Mouse (Mus musculus) c-Kit-positive CD71-negative TER-119-negative erythroid progenitor cells, embryonic 14.5 days (primary cell): ENCODE results near the gene Spata33.
"Not testable (repeated sequence)": the region's sequence is repeated elsewhere in the genome, so short reads cannot be mapped to it uniquely, and the experiment has no call there.

Experiments used
- DNase-seq: peaks from one replicate; pipeline ENCODE4 v3.0.0-alpha.2; 2013; ENCODE audit warnings: low read depth

Spata33 gene

GRCm38 (mm10) chr8:123212321-123213117 is at the start of gene Spata33, which contains the start of gene Chmp1a:
Gene Spata33, plus strand, starts transcription at chr8:123212832.
Gene Chmp1a, minus strand, starts transcription at chr8:123212763.
- peak; percentile 83 for DNase-seq

GRCm38 (mm10) chr8:123181391-123181790 is 31.2 kb upstream of the Spata33 start:
- no peak for DNase-seq

- no peak for DNase-seq
Measured at GRCm38 (mm10) chr8:123185566-123186409, 26.8 kb upstream of the Spata33 start, which contains the start of gene Dpep1. Gene Dpep1, plus strand, starts transcription at chr8:123186242.

- DNase-seq, result no peak
Measured at GRCm38 (mm10) chr8:123188006-123188405, 24.6 kb upstream of the Spata33 start.

GRCm38 (mm10) chr8:123188841-123189240 is 23.8 kb upstream of the Spata33 start:
- no peak for DNase-seq

GRCm38 (mm10) chr8:123190678-123191077 is 22.0 kb upstream of the Spata33 start:
- DNase-seq, result peak; percentile 62

- DNase-seq, result no peak
Measured at GRCm38 (mm10) chr8:123191908-123192307, 20.7 kb upstream of the Spata33 start.

GRCm38 (mm10) chr8:123193771-123194170 is 18.9 kb upstream of the Spata33 start:
- no peak for DNase-seq

- peak; percentile 28 for DNase-seq
Measured at GRCm38 (mm10) chr8:123197016-123197415, 15.6 kb upstream of the Spata33 start.

- no peak for DNase-seq
Measured at GRCm38 (mm10) chr8:123199864-123200263, 12.8 kb upstream of the Spata33 start.

GRCm38 (mm10) chr8:123202288-123202687 is 10.3 kb upstream of the Spata33 start:
- peak; percentile 73 for DNase-seq

GRCm38 (mm10) chr8:123203571-123203970 is 9.1 kb upstream of the Spata33 start:
- no peak for DNase-seq

- no peak for DNase-seq
Measured at GRCm38 (mm10) chr8:123211876-123212275, 756 bp upstream of the Spata33 start.

GRCm38 (mm10) chr8:123213118-123213772 is 613 bp downstream of the Spata33 start:
- DNase-seq, result no peak

- DNase-seq, result no peak
Measured at GRCm38 (mm10) chr8:123215430-123215829, 2.8 kb downstream of the Spata33 start.

GRCm38 (mm10) chr8:123220917-123221316 is 8.3 kb downstream of the Spata33 start:
- DNase-seq, result no peak

GRCm38 (mm10) chr8:123224278-123225266 is 11.9 kb downstream of the Spata33 start, which contains the start of gene Cdk10:
Gene Cdk10, plus strand, starts transcription at chr8:123224842.
- DNase-seq, result peak; percentile 92

- DNase-seq, result no peak
Measured at GRCm38 (mm10) chr8:123228416-123228815, 15.8 kb downstream of the Spata33 start.

GRCm38 (mm10) chr8:123230326-123230725 is 17.7 kb downstream of the Spata33 start:
- DNase-seq, result not testable (repeated sequence)

- DNase-seq, result no peak
Measured at GRCm38 (mm10) chr8:123231742-123232141, 19.1 kb downstream of the Spata33 start.

GRCm38 (mm10) chr8:123232553-123232952 is 19.9 kb downstream of the Spata33 start:
- no peak for DNase-seq
